Mouse (Mus musculus) kidney, embryonic 16.5 days (tissue): Measurements from ENCODE around the gene Faf1. TPM values are rescaled to one million over a fixed set of nuclear protein-coding genes. Genes with fewer than 3 reads are reported as not detected.

Experiments
- ATAC-seq: fragments of 200-750 bp; cut with Nextera tagmentation; 2 replicates; pipeline ENCODE4 v1.8.0; 2017; ENCODE audit warnings: moderate TSS enrichment; ENCODE audit not compliant: low FRiP score, low TSS enrichment
- H3K27ac ChIP-seq: fragments of 300-500 bp; sonication (generic); 2 replicates; pipeline ENCODE4 v1.5.1; 2014; ENCODE audit warnings: low read length
- H3K27me3 ChIP-seq: fragments of 300-500 bp; sonication (generic); 2 replicates; pipeline ENCODE4 v1.6.1; 2014; ENCODE audit warnings: low read length, control low read depth, mixed read lengths; ENCODE audit not compliant: insufficient read depth
- H3K36me3 ChIP-seq: fragments of 300-500 bp; sonication (generic); 2 replicates; pipeline ENCODE4 v1.6.1; 2014; ENCODE audit warnings: low read length, control low read depth, mixed read lengths; ENCODE audit not compliant: insufficient read depth
- H3K4me1 ChIP-seq: fragments of 300-500 bp; sonication (generic); 2 replicates; pipeline ENCODE4 v1.6.1; 2014; ENCODE audit warnings: low read length, control low read depth, mixed read lengths; ENCODE audit not compliant: insufficient read depth
- H3K4me2 ChIP-seq: fragments of 300-500 bp; sonication (generic); replicated peaks from 2 replicates; pipeline ENCODE4 v1.6.1; 2014; ENCODE audit warnings: low read depth, low read length
- H3K4me3 ChIP-seq: fragments of 300-500 bp; sonication (generic); 2 replicates; pipeline ENCODE4 v1.5.1; 2014; ENCODE audit warnings: mild to moderate bottlenecking, low read length
- H3K9ac ChIP-seq: fragments of 300-500 bp; sonication (generic); replicated peaks from 2 replicates; pipeline ENCODE4 v1.6.1; 2014; ENCODE audit warnings: low read length
- H3K9me3 ChIP-seq: fragments of 300-500 bp; sonication (generic); 2 replicates; pipeline ENCODE4 v1.6.1; 2016; ENCODE audit warnings: low read length, control low read depth
- whole genome bisulfite sequencing: fragments of 180-500 bp; shearing (Covaris S2); extraction: QIAGEN DNeasy Blood & Tissue Kit; methylation state at CpG from one replicate; pipeline ENCODE4 v1.1.7; 2014; 5-methylcytosine and 5-hydroxymethylcytosine counted together
- polyA plus RNA-seq: library from polyadenylated mRNA; unstranded; fragments of >200 nt; fragmentation: Nextera tagmentation; extraction: Ambion mirVana; gene quantifications from 2 replicates; pipeline ENCODE4 v1.2.1, GENCODE M21; 2015

The Faf1 gene
- polyA plus RNA-seq, 1 experiment from 2014 or later: 17.8 TPM

- Histone ChIP-seq H3K27me3 (peaks cover 89% of the 10 kb centered on the region), H3K27ac (no peak overlapping the region), H3K4me3 (no peak overlapping the region), H3K4me2 (no peak overlapping the region), H3K9me3 (no peaks in the 10 kb centered on the region), H3K4me1 (peaks cover 18% of the 10 kb centered on the region), H3K9ac (no peak overlapping the region), H3K36me3 (no peaks in the 10 kb centered on the region)
- no peak for ATAC-seq
- WGBS: 3% methylated on average over 13 of the region's 13 CpGs
These were observed 310.5 kb downstream of the Faf1 start for GRCm38 (mm10) chr4:109986748-109987355.

- Histone ChIP-seq H3K4me1 (peaks cover 8% of the 10 kb centered on the region), H3K4me3 (no peak overlapping the region), H3K9me3 (no peaks in the 10 kb centered on the region), H3K9ac (no peak overlapping the region), H3K27me3 (peaks cover 88% of the 10 kb centered on the region), H3K27ac (no peak overlapping the region), H3K36me3 (no peaks in the 10 kb centered on the region), H3K4me2 (no peak overlapping the region)
- 2% methylated on average over 20 of the region's 20 CpGs for WGBS
- no peak for ATAC-seq
These were observed 311.4 kb downstream of the Faf1 start for GRCm38 (mm10) chr4:109987560-109988362.

GRCm38 (mm10) chr4:109988411-109988810 is 312.0 kb downstream of the Faf1 start:
- no peak overlapping the region for H3K4me3 ChIP-seq

GRCm38 (mm10) chr4:109989213-109989612 is 312.8 kb downstream of the Faf1 start:
- 32% methylated on average over 6 of the region's 6 CpGs for WGBS
- peaks cover 88% of the 10 kb centered on the region for H3K27me3 ChIP-seq
- H3K9me3 ChIP-seq: no peaks in the 10 kb centered on the region
- ATAC-seq: no peak
- H3K4me1 ChIP-seq: 0 out of 2 replicates have a peak, but pooled peaks cover 3% of the 10 kb centered on the region
- no peak overlapping the region for H3K27ac ChIP-seq
- H3K9ac ChIP-seq: no peak overlapping the region
- no peak overlapping the region for H3K4me2 ChIP-seq
- no peak overlapping the region for H3K4me3 ChIP-seq
- no peaks in the 10 kb centered on the region for H3K36me3 ChIP-seq

More at GRCm38 (mm10) chr4:109988411-109988810, 312.0 kb downstream of the Faf1 start:
- Histone ChIP-seq H3K9ac (no peak overlapping the region), H3K27me3 (peaks cover 88% of the 10 kb centered on the region), H3K4me1 (peaks cover 7% of the 10 kb centered on the region; the same call in 1 of the 2 replicates), H3K27ac (no peak overlapping the region), H3K9me3 (no peaks in the 10 kb centered on the region), H3K4me2 (no peak overlapping the region), H3K36me3 (no peaks in the 10 kb centered on the region)
- no peak for ATAC-seq
- WGBS: 10% methylated on average over 5 of the region's 5 CpGs

- no peaks in the 10 kb centered on the region for H3K4me1 ChIP-seq
- H3K27ac ChIP-seq: no peak overlapping the region
- H3K27me3 ChIP-seq: no peaks in the 10 kb centered on the region
- no peaks in the 10 kb centered on the region for H3K36me3 ChIP-seq
- no peak overlapping the region for H3K9ac ChIP-seq
- no peaks in the 10 kb centered on the region for H3K9me3 ChIP-seq
- ATAC-seq: no peak
- no peak overlapping the region for H3K4me2 ChIP-seq
- 97% methylated on average over 1 of the region's 1 CpGs for whole genome bisulfite sequencing
- H3K4me3 ChIP-seq: no peak overlapping the region
These were observed 329.7 kb downstream of the Faf1 start for GRCm38 (mm10) chr4:110006044-110006443.

Other genes starting within 250 kb of the Faf1 start
- 29.0 and 29.3 TPM in 2 replicates for gene Rnf11, start 191.9 kb upstream of the Faf1 start, polyA plus RNA-seq
- gene 4930522H14Rik, start 145.3 kb upstream of the Faf1 start, polyA plus RNA-seq: not detected in 2 replicates
- 4.5 and 4.9 TPM in 2 replicates for gene Cdkn2c, start 9.4 kb upstream of the Faf1 start, polyA plus RNA-seq